Mouse (Mus musculus) skeletal muscle tissue, adult 2 months (tissue): ENCODE data around the gene Nedd8.

ENCODE experiments used
- DNase-seq: peaks from one replicate; pipeline ENCODE4 v3.0.0-alpha.2; 2012; ENCODE audit warnings: low read depth, low spot score

Nedd8 gene

DNA sequence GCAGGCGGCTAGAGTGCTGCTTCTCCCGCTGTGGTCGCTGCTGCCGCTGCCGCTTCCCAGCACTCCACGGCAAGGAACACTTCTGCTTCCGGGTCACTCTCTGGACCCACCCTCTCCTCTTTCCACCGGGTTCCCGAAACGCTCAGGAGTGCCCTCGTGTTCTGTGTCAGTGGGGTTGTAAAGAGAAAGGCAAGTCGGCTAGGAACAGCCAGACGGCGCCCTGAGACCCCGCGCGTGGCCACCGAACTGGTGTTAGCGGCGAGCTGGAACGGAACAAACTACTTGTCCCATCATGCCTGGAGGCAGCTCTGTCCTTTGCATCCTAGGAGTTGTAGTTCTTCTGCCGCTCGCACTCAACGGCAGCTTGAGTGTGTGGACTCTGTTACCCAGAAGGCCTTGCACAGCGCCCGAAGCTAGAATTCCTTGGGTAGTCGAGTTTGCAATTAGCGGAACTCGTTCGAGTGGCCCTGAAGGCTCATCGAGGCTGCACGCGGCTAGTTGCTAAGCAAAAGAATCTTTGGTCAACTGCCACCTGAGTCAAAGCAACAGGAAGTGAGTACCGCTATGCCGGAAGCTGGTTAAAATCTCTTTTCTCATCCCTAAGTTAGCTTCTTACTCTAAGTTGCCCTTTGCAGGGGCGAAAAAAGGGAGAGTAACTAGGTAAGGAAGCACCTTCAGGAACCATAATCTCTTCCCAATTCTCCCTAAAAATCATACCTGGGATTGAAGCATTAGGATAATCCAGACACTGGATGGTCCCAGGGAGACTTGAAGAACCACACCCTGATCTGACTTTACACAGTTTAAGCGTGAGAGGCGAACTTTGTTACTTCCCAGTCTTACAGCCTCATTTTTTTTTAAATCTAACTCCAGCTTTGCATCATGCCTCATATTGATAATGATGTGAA is at the start of gene Nedd8, which contains the start of gene Gmpr2:
Gene Nedd8, minus strand, starts transcription at position 292 of the 908 bp plus-strand sequence.
Gene Gmpr2, plus strand, starts transcription at position 109 of the 908 bp plus-strand sequence.
- peak; percentile 91 for DNase-seq

DNA sequence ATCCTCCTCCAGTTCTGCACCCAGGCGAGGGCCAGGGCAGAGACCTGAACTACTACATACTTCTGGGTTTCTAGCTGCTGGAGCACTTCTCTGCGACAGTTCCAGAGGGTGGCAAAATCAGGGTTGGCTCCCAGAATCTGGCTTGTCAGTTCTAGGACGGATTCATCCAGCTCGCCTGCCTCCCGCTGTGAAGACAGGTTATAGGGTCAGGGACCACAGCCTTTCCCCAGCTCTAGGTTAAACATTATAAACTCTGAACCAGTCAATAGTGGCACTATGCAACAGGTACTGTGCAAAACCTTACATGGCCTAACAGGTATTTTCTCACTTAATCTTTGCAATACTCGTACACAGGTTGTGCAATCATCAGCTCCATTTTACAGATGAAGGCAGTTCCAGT is 49.2 kb upstream of the Nedd8 start:
- no peak for DNase-seq

DNA sequence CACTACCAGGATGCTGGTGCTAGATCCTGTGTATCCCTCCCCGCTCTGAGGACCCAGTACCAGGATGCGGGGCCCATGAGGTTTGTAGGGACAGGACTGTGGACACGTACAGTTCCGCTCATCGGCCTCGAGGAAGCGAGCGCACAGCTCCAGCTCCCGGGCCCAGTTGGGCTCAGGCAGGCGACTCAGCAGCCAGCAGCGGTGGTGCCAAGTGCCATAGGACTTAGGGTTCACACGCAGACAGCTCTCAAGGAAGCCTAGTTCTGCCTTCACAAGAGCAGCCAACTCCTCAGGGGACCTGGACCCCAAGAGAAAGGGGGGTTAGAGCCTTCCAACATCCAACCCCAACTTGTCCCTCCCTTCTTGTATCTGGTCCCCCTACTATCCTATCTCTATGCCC is 48.7 kb upstream of the Nedd8 start:
- no peak for DNase-seq

DNA sequence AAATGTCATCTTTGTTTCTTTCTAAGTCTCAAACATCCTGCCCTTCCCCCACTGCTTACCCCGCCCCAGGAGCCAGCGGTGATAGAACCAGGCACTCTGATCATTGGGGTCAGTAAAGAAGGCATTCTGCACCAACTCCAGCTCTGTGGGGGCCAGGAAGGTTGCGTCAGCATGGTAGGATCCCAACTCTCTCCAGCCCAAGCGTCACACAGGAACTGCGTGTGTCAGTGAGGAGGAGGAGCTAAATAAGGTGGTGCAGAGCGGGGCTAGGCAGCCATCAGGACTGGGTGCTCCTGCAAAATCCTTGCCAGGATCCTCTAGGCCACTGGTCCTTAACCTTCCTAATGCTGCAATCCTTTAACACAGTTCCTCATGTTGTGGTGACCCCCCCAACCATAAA is 47.8 kb upstream of the Nedd8 start:
- DNase-seq = no peak

DNA sequence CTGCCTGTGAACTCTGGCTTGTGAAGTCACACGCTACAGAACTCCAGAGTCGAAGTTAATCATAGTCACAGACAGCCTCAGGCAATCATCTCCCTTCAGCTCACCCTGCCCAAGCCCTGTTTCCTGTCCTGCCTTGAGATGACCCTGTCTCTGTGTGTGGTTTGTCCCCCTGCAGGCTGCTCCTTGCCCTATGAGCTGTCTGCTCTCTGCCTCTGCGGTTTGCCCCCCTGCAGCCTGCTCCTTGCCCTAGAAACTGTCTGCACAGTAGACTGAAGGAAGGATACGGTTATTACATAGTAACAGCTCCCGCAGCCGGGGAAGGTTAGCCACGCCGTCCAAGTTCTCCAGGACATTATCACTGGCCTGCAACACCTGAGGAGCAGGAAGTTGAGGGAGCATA is 45.0 kb upstream of the Nedd8 start:
- DNase-seq = no peak

DNA sequence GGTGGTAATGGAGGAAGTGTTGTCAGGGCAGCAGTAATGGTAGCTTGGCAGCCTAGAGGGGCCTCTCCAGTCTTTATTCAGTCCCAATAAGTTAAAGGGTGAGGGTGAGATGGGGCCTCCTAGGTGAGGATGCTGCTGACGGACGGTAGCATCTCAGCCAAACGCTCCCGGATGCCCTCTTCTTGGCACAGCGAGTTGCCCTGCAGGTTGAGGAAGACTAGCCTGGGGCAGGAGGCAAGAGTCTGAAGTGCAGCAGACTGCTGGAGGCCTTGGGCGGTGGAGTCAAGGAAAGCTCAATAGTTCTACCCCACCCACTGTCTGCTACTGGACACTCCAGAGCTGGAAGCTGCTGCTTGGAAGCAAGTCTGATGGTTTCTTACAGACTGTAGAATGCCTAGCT is 44.3 kb upstream of the Nedd8 start:
- no peak for DNase-seq

DNA sequence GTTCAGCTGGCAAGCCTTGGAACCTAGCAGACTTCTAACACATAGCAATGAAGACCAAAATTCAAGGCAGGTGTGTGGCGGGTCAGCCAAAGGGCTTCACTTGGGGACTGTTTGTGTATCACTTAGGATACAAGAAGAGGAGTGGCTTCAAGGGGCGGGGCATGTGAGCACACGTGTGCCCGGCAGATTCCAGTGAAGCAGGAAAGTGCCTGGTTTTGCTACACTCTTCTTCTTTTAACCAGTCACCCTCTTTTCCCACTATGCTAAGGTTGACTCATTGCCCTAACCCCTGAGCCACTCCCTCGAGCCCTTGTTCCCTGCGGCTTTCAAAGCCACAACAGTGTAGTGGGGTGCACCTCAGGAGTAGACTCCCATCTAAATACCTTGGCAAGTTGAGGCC is 43.0 kb upstream of the Nedd8 start:
- no peak for DNase-seq

DNA sequence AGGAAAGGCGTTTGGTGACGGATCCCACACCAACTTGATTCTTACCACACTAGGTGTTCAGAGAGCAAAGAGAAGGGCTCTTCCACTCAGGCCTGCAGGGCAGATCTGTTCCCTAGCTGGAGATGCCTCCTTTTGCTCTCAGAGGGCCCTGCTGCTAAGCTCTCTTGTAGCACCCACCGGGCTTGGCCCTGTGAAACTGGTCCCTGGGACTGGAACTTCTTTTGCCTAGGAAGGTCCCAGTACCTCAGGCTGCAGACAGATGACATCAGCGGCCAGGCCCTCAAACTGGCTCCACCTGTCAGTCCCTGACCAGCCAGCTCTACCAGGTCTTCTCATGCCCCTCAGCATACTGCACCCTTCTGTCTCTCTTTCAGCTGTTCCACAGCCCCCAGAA is 41.8 kb upstream of the Nedd8 start, which contains the start of gene Tgm1:
Gene Tgm1, minus strand, starts transcription at position 198 of the 394 bp plus-strand sequence.
- DNase-seq = no peak

DNA sequence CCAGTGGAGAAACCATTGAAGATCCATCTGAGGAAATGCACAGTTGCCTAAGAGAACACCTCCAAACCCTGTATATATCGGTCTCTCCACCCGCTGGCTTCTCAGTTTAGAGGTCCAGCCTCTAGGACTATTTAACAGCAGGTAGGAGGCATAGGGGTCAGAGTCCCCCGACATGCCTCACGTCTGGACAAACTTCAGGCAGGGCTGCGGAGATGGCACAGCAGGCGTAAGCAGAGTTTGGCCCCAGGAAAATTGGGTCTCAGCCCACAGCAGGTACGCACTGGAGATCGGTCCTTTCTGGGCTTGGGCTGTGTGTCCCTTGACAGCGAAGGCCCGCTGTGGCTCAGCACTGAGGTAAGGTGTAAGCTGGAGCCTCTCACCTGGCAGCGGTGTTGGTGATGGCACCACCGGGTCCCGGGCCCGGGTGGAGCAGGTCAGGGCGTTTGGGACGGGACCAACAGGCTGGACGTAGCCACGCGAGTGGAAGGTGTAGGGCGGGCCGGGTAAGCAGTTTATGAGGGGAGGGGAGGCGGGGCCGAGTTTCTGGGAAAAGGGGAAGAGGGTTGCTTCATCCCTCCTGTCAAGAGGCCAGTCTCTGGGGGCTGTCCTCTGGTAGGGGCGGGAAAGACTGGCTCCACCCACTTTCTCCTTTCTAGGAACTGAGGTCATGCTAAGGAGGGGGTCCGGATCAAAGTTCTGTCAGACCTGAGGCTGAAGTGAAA is 41.2 kb upstream of the Nedd8 start:
- no peak for DNase-seq

DNA sequence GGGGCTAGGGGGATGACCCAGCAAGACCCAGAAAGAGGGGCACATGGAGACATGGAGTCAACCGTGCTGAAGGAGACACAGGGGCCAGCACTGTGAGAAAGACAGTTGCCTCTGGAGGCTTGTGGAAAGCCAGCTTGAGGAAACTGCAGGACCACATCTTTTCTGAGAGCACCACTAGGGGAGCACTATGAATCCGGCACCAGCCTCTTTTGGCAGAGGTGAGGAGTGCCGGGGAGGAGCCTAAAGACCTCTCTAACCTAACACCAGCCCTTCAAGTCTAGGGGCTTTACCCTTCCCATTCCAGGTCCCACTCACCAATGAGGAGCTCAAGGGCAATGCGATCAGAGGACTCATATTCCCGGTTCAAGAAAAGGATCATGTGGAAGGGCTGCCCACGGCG is 39.9 kb upstream of the Nedd8 start:
- no peak for DNase-seq

DNA sequence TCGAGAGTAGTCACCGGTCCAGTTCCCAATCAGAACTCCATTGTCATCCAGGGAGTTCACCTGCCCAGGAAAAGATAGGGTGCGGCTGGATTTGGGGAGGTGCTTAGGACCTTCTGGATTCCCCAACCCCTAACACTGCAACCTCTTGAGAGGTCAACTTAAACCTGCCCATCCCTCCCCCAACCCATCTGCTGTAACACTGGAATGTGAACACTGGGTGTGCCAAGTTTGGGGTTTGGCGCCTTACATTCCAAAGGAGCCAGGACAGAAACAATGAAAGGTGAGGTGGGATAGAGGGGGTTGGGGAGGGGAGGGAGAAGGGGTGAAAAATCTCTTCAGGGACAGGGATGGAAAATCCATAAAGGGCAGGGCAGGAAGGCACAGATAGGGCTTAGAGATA is 37.6 kb upstream of the Nedd8 start:
- DNase-seq = no peak

DNA sequence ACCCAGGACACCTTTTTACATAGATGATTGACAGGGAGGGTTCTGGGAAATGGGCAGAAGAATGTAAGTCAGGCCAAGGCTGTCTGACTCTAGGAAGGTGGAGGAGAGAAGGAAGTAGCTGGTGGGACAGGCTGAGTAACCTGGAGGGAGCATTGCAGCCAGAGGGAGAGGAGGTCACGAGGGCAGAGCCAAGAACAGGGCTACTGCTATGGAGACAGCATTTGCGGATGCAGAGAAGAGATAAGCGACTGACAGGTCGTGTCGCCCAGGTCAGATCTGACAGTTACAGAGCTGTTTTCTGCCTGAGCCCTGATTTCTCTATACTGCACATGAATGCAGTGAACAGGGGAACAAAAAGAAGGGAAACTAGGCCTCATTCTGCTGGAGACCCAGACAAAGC is 35.5 kb upstream of the Nedd8 start:
- no peak for DNase-seq

DNA sequence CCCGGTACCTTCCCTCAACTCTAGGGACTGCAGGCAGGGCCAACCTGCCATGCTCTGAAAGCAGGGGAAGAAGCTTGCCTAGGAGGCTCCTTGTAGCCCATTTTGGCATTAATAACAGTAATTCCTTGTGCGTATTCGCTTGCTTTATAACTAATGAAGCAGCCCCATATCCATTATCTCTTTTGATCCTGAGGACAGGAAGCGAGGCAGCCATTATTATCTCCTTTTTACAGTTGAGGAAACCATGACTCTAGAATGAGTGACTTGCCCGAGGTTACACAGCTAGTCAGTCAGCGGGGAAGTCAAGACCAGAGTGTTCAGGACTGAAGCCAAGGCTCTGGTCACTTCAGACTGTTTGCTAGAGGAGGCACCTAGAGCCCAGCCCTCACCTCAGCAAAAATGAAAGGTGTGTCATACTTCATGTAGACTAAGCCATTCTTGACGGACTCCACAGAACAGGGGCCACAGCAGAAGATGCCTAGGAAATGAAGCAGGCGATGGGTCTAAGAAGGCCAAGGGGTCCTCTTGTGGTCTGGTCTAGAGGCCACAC is 34.2 kb upstream of the Nedd8 start:
- no peak for DNase-seq

DNA sequence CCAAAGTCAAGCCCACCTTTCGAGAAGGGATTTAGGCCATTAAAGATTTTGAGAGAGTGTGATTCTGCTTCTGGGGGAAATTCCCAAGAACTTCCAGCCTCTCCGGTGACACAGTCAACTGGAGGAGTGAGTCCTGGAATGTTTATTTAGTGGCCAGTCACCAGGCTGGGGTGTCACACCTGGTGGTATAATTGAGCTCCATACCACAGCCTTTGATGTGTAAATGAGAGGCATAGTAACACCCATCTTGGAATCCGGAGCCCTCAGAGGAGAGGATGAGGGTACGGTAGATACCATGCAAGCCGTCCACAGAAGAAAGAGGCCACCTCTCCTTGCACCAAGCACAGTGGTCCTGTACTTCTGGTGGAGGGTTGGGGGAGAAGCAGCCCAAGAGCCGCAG is 30.8 kb upstream of the Nedd8 start:
- no peak for DNase-seq

DNA sequence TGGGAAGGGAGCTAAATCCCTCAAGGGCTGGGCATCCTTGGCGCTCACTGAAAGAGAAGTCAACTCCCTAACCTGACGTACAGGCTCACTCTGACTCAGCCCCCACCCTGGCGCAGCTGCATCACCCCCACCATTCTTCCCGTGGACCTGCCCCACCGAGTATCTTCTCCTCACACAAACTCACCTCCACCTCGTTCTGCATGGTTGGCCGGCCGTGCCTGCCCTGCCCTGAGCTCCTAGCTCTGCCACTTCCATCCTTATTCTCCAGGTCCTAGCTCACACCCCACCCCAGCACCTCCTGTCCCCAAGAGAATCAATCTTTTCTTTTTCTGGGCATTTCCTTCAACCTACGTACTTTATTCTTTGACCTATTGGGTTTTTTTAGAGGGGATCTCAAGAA is 29.2 kb upstream of the Nedd8 start:
- DNase-seq = no peak

DNA sequence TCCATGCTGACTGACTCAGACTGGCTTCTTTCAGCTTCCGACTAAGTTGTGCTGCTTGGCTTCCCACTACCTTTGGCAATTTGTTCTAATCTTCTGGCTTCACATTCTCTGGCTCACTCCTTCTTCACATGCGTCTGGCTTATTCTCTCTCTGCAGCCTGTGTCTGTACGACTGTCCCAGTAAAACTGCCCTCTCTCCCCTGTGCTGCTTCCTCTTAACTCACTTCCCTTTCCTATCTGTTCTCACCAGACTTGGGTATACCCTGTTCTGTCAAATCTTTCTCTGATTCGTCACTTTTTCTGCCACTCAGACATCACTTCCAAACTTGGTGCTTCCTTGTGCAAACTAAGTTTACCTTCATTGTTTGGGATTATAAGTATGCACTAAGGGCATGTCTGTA is 25.3 kb upstream of the Nedd8 start:
- DNase-seq = no peak

DNA sequence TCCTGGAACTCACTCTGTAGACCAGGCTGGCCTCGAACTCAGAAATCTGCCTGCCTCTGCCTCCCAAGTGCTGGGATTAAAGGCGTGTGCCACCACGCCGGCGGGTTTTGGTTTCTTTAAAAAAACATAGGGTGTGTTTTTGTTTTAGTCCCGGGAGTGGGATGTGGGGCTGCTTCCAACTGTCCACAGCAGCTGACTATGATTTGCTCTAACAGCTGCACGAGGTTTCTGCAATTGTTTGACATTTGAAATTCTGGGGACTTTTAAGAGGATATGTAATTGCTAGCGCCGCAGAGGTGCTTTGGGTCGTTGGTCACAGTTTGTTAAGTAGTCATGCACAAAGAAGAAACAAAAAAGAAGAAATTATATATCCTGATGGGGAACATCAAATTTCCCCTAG is 17.5 kb upstream of the Nedd8 start:
- no peak for DNase-seq

DNA sequence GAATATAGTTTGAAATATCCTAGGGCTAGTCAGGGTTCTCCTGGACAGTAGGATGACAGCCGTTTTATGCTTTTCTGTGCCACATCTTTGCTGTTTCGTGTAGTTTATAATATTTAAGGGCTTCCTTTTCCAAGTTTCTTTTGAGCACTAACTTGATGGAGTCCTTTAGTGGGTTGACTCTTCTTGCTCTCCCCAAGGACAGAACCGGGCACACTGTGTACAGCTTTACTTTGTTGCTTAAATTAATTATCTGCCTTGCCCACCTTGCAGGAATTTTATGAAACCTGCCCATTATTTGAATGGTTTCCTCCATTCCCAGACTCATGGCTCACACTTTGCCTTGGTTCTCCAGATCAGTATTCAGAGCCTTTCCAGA is 10.2 kb upstream of the Nedd8 start:
- DNase-seq = no peak

DNA sequence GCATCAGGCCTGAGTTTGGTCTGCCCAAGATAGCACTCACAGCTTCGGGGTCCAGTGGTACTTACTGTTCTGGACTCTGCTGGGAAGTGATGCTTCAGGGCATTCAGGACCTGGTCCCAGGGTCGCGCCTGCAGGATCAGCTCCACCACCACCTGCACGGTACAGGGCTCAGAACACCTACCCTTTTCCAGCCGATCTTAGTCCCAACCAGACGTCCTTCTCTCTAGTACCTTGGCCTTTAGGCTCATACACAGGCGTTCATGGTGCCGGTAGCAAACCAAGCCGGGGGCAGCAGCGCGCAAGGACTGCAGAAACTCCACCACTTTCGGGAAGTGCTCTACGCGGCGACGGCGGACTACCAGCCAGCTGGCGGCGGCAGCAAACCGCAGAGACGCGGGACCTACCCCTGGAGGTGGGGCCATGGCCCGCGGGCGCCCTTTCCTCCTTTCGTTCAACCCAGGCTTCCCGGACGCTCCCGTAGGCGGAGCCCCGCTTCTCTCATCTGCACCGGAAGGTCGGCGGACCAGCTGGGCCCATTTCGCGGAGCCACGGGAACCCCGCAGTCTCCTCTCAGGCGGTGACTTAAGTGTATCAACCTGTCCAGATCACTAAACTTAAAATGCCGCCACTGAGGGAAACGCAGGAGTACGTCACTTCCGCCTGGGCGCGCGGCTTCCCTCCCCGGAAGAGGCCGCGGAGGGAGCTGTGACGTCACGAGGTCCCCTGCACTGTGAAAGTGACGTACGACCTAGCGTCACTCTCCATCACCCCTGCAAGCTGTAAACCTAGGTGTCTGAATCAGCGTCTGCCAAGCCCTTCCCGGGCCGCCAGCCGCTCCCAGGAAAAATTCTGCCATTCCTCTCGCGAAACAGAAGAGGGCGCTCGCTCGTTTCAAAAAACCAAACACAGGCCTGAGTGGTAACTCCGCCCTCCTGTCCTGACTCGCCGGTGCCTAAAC is 9.5 kb upstream of the Nedd8 start, which contains the start of gene Tinf2:
Gene Tinf2, minus strand, starts transcription at position 661 of the 958 bp plus-strand sequence.
- peak; percentile 94 for DNase-seq

DNA sequence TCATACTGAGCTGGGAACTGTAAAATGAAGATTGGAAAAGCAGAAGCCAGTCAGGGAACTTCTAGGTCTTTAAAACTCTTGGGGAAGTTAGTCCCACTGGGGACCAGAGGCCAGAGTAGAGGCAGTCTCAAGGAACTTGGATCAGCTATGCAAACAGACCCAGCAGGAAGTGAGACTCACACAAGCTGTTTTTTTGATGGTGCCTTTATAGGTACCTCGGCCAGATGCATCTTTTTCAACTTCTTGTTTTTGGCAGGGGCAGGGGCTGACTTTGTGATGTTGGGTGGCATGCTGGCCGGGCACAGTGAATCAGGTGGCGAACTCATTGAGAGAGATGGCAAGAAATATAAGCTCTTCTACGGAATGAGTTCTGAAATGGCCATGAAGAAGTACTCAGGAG is 5.7 kb upstream of the Nedd8 start:
- no peak for DNase-seq

DNA sequence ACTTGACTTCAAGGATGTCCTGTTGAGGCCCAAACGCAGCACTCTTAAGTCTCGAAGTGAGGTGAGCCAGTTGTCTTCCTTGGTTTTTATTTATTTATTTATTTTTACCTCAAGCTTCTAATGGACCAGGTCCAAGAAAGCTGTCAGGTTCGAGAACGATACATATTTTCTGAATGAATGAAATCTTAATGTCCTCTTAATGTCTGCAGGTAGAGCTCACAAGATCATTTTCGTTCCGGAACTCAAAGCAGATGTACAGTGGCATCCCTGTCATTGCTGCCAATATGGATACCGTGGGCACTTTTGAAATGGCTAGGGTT is 777 bp upstream of the Nedd8 start:
- DNase-seq = no peak

DNA sequence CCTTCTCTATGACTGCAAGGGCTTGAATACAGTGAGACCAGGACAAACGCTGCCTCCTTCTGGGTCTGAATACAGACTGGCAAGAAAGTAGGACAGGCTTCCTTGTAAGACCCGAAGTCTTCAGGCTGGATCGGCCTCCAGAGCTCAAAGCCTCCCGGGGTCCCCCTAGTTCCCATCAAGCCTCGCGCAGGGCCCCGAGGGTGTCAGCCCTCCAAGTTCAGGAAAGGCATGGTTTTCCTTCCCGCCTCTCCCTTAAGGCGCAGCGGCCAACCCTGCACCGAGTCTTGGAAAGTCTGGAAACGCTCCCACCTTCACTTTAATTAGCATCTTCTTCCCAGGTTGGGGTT is 465 bp downstream of the Nedd8 start:
- DNase-seq = no peak
